Mouse (Mus musculus): Measurements from ENCODE around the gene Nup155. TPM values are rescaled to one million over a fixed set of nuclear protein-coding genes. Genes with fewer than 3 reads are reported as not detected.

Nup155 gene
- 27.2 TPM for polyA plus RNA-seq (2014; fragmentation: Illumina TruSeq; extraction: RNeasy Lipid Tissue Mini Kit (QIAGEN cat#74804); ENCODE audit: low read depth, low replicate concordance)

DNA sequence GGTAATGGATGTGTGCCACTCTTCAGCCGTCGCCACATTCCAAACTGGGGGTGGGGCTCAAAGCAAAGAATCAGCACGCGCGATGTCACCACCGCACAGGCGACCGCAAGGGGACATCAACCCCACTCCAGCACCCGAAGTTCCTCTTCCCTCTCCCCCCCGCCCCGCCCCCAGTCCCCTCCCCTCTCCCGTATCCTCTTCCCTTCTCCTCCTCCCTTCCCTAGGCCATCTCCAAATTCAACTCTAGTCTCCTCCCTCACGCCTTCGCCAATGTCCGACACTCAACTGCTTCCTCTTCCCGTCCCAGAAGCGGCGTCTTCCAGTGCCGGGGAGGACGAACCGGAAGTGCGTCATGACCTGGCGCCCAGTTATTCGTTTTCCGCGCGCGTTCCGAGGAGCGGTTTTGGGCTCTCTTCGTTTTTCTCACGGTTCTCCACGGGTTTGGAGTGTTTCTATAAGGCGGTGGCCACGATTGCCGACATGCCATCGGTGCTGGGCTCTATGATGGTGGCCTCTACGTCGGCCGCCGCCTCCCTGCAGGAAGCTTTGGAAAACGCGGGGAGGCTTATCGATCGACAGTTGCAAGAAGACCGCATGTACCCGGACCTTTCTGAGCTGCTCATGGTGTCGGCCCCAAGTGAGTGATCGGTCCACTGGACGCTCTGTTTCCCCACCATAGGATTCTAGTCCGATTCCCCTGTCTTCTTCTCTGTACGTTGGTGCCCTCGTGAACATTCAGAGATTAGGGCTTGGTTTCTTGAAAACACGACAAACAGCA is at the start of gene Nup155:
Nup155 (plus strand) TSS at position 308 of the 778 bp plus-strand sequence.

DNA sequence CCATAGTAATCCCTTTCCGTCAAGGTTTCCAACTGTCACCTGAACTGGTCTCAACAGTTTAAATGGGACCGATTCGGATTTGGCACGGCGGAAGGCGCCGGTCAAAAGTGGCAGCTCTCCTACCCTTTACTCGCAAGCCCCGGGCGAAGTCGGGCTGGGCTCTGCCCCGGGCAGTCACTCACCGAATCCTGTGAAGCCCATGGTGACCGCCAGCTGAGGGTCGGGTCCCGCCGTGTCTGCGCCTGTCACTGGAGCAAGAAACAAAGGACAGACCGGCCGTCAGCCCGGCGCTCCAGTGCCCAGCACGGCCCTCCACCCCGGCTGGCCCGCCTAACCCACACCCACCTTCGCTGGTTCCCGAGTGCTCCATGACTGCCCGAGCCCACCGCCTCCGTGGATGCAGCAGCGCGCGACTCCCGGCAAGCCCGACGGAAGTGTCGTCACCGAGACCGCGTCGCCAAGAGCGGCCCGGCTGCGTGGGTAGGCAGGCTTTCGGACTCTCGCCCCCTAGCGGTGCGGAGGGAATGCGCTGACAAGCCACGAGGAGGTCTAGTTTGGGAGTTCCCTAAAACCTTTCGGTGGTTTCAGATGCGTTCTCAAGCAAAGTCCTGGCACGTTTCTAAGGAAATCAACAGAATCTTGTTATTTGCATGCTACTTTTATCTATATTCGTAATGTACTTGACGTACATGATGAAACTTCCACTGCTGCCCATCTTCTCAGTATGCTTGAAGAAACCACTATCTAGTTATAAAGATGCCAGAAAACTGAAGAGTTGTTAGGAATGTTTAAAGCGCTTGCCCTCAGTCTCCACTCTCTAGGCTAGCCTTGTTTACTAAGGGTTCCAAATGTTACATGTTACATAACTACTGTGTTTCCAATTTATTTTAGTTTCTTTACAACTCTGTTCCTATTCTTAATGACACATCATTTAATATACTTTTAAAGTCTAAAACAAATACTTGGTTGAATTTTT is 10.0 kb upstream of the Nup155 start, which contains the start of gene Wdr70:
Wdr70 (minus strand) TSS at position 436 of the 976 bp plus-strand sequence.

DNA sequence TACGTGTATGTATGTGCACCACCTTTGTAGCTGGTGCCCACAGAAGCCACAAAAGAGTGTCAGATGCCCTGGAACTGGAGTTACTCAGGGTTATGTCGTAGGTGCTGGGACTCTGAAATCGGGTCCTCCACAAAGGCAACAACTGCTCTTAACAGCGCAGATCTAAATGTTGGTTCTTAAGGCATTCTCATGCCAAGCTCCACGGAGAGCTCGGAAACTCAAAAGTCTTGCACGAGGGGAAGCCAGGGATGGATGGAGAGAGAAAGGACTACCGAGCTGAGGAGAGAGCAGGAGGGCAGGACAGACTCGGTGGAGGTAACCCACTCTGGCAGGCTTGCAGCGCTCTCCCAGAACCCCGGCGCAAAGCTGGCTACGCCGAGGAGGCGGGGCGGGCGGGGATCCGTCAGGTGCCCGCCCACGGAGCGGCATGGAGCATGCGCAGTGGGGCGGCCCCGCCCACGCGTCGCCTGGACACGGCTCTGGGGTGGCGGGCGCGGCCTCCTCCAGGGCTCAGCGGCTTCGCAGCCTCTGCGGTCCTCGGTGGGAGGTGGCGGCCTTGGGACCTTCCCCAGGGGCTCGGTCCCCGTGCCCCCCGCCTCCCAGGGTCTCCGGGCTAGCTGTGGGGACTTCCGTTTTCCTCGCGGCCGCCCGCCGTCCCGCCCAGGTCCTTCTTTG is 59.7 kb downstream of the Nup155 start, which contains the start of gene Cplane1:
Cplane1 (plus strand) TSS at position 516 of the 675 bp plus-strand sequence.

Other genes with a start within 250 kb of the Nup155 start
- gene Wdr70, start 10.1 kb upstream of the Nup155 start, polyA plus RNA-seq (2014; fragmentation: Illumina TruSeq; extraction: RNeasy Lipid Tissue Mini Kit (QIAGEN cat#74804); ENCODE audit: low read depth, low replicate concordance) = 58.1 TPM
- gene Cplane1, start 59.8 kb downstream of the Nup155 start, polyA plus RNA-seq (2014; fragmentation: Illumina TruSeq; extraction: RNeasy Lipid Tissue Mini Kit (QIAGEN cat#74804); ENCODE audit: low read depth, low replicate concordance) = 14.2 TPM

Data from adrenal gland, adult 10 weeks (tissue).